Mouse (Mus musculus): ENCODE results near the gene Gm3646. TPM values are rescaled to one million over a fixed set of nuclear protein-coding genes. Genes with fewer than 3 reads are reported as not detected.

The Gm3646 gene
- 0.82 and 1.8 TPM in 2 replicates for polyA plus RNA-seq (2016; fragmentation: Nextera tagmentation; extraction: Ambion mirVana)

- H3K36me3 ChIP-seq = no peaks in the 10 kb centered on the region
- no peaks in the 10 kb centered on the region for H3K27me3 ChIP-seq (replicated peaks)
- H3K9ac ChIP-seq = no peak within 1 kb of the TSS
- peaks cover 22% of the 10 kb centered on the region for H3K4me1 ChIP-seq (replicated peaks)
- no peak within 1 kb of the TSS for H3K4me3 ChIP-seq
- H3K9me3 ChIP-seq (replicated peaks) = no peaks in the 10 kb centered on the region
- WGBS = 57% methylated on average over 4 of the region's 4 CpGs
- H3K4me2 ChIP-seq = peak within 1 kb of the TSS; percentile 14
- ATAC-seq (ENCODE audit: insufficient number of reproducible peaks, low FRiP score) = peak; percentile 51
- H3K27ac ChIP-seq (ENCODE audit: poor library complexity, severe bottlenecking) = peak within 1 kb of the TSS; percentile 75
Measured at GRCm38 (mm10) chr1:39805243-39805979, at the start of gene Gm3646. Gm3646 (minus strand) TSS chr1:39805332.

DNA sequence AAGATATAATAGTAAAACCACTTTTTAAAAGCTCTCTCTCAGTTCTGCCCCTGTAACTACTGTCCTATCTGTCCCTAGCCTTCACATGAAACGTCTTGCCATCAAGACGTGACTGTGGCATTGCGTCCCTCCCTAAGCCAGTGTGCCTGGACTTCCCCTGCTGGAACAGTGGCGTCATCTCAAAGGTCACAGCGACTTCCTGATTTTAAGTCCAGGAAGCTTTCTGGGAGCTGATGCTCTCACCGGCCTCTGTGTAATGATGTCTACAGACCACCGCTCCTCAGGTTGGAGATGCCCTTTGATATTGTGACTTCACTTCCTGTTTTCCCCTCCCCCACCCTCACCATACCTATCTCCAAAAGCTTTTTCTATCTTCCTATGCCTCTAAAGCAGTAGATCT lies 41.9 kb upstream of the Gm3646 start:
- no peak overlapping the region for H3K9ac ChIP-seq
- H3K4me2 ChIP-seq = no peak overlapping the region
- no peaks in the 10 kb centered on the region for H3K27me3 ChIP-seq (replicated peaks)
- ATAC-seq (ENCODE audit: insufficient number of reproducible peaks, low FRiP score) = no peak
- H3K9me3 ChIP-seq (replicated peaks) = no peaks in the 10 kb centered on the region
- H3K4me3 ChIP-seq = no peak overlapping the region
- no peaks in the 10 kb centered on the region for H3K36me3 ChIP-seq
- 57% methylated on average over 7 of the region's 7 CpGs for WGBS
- no peak overlapping the region for H3K27ac ChIP-seq (ENCODE audit: poor library complexity, severe bottlenecking)
- peaks cover 17% of the 10 kb centered on the region for H3K4me1 ChIP-seq (replicated peaks)

GRCm38 (mm10) chr1:39846031-39846550 lies 41.0 kb upstream of the Gm3646 start:
- H3K4me1 ChIP-seq (replicated peaks) = peaks cover 8% of the 10 kb centered on the region
- no peaks in the 10 kb centered on the region for H3K27me3 ChIP-seq (replicated peaks)
- H3K27ac ChIP-seq (ENCODE audit: poor library complexity, severe bottlenecking) = 0 out of 2 replicates have a peak overlapping the region, but pooled peaks have one; percentile 23
- 63% methylated on average over 4 of the region's 4 CpGs for WGBS
- H3K9ac ChIP-seq = no peak overlapping the region
- H3K36me3 ChIP-seq = no peaks in the 10 kb centered on the region
- H3K4me3 ChIP-seq = no peak overlapping the region
- ATAC-seq (ENCODE audit: insufficient number of reproducible peaks, low FRiP score) = no peak
- H3K4me2 ChIP-seq = no peak overlapping the region
- no peaks in the 10 kb centered on the region for H3K9me3 ChIP-seq (replicated peaks)

DNA sequence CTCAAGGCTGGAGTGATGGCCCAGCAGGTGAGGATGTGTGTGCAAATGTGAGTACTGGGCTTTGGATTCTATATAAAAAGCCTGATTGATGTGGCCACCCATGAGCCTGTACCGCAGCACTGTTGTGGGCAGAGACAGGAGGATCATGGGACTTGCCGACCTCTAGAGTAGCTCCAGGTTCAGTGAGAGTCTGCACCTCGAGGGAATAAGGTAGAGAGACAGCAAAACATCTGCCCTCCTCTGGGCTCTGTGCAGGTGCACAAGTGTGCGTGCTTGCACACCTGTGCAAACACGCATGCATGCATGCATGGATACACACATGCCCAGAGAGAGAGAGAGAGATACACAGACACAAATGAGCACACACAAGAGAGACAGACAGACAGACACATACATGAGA lies 38.2 kb upstream of the Gm3646 start:
- H3K4me2 ChIP-seq = no peak overlapping the region
- H3K36me3 ChIP-seq = no peaks in the 10 kb centered on the region
- H3K4me1 ChIP-seq (replicated peaks) = peaks cover 18% of the 10 kb centered on the region
- H3K4me3 ChIP-seq = no peak overlapping the region
- WGBS = 80% methylated on average over 5 of the region's 5 CpGs
- ATAC-seq (ENCODE audit: insufficient number of reproducible peaks, low FRiP score) = no peak
- no peak overlapping the region for H3K27ac ChIP-seq (ENCODE audit: poor library complexity, severe bottlenecking)
- no peaks in the 10 kb centered on the region for H3K27me3 ChIP-seq (replicated peaks)
- no peaks in the 10 kb centered on the region for H3K9me3 ChIP-seq (replicated peaks)
- H3K9ac ChIP-seq = no peak overlapping the region

DNA sequence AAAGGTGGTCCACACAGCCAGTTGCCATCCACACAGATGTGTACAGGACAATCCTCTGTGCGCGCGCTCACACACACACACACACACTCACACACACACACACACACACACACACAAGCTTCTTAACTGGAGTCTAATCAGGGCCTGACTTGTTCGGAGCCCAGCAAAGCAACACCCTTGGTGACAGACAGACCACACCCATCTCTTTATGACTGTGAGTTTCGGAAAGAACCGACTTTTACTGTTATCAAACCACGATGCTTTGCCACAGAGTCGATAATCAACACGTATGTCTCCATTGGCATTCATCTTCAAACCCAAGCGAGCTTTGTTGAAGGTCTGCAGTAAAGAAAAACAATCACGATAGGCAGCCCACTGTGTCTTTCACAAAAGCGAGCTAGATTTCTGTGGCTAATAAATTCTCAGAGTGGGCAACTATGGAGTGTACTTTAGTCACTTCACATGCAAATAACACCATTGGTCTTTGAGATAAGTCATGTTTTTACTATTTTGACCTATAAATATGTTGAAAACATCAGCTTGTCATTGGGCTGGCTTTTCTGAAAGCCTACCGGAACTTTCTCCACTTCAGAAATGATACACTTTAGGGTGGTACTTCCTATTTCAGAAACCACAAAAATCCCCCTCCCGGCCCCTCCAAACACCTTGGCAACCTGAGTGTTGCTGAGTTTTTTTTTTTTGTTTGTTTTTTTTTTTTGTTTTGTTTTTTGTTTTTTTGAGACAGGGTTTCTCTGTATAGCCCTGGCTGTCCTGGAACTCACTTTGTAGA lies 37.3 kb upstream of the Gm3646 start:
- Histone ChIP-seq H3K36me3 (no peaks in the 10 kb centered on the region), H3K4me1 (replicated peaks) (peaks cover 19% of the 10 kb centered on the region), H3K27ac (ENCODE audit: poor library complexity, severe bottlenecking) (no peak overlapping the region), H3K4me3 (no peak overlapping the region), H3K9ac (no peak overlapping the region), H3K27me3 (replicated peaks) (no peaks in the 10 kb centered on the region), H3K4me2 (no peak overlapping the region), H3K9me3 (replicated peaks) (no peaks in the 10 kb centered on the region)
- no peak for ATAC-seq (ENCODE audit: insufficient number of reproducible peaks, low FRiP score)
- 80% methylated on average over 14 of the region's 14 CpGs for WGBS

GRCm38 (mm10) chr1:39840856-39841255 lies 35.7 kb upstream of the Gm3646 start:
- no peak overlapping the region for H3K27ac ChIP-seq (ENCODE audit: poor library complexity, severe bottlenecking)
- no peaks in the 10 kb centered on the region for H3K27me3 ChIP-seq (replicated peaks)
- no peaks in the 10 kb centered on the region for H3K9me3 ChIP-seq (replicated peaks)
- H3K4me3 ChIP-seq = no peak overlapping the region
- no peak for ATAC-seq (ENCODE audit: insufficient number of reproducible peaks, low FRiP score)
- H3K4me2 ChIP-seq = no peak overlapping the region
- H3K4me1 ChIP-seq (replicated peaks) = peaks cover 13% of the 10 kb centered on the region
- H3K9ac ChIP-seq = no peak overlapping the region
- H3K36me3 ChIP-seq = no peaks in the 10 kb centered on the region
- 44% methylated on average over 4 of the region's 4 CpGs for WGBS

DNA sequence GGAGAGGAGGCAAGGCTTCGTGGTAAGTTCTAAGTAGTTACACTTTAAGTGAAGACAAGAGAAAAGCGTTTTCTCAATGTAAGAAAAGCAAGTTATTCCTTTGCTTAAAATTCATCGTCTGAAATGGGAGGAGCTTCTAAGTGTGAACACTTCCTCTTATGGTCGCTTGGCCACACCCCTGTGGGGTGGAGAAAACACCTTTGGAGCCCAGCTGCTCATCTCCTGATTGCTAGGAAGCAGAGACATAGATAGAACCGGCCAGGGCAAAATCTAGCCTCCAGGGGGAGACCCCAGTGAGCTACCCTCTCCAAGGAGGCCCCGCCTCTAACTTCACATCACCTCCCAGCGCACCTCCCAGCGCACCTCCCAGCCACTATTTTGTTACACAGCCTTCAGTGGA lies 34.7 kb upstream of the Gm3646 start:
- Histone ChIP-seq H3K27me3 (replicated peaks) (no peaks in the 10 kb centered on the region), H3K9ac (no peak overlapping the region), H3K36me3 (no peaks in the 10 kb centered on the region), H3K27ac (ENCODE audit: poor library complexity, severe bottlenecking) (no peak overlapping the region), H3K9me3 (replicated peaks) (no peaks in the 10 kb centered on the region), H3K4me1 (replicated peaks) (peaks cover 13% of the 10 kb centered on the region), H3K4me3 (no peak overlapping the region), H3K4me2 (peak overlapping the region; percentile 46; the same call in 1 of the 2 replicates)
- WGBS = 50% methylated on average over 8 of the region's 8 CpGs
- ATAC-seq (ENCODE audit: insufficient number of reproducible peaks, low FRiP score) = no peak

DNA sequence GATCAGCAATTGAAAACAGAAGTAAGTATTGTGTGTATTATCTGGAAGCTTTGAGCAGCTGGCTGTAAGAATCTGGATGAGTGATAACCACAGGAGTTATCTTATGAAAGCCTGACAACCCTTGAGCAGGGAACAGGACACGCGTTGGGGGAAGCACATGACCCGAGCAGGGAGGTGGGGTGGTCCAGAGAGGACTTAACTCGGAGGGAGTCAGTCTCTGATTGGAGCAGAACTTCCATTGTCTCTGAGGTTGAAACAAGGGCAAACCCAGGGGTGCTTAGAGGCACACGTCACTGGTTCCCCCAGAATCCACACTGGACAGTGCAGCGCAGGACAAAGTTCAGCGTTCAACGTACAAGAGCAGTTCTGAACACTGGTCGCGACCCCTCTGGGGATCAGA lies 34.1 kb upstream of the Gm3646 start:
- Histone ChIP-seq H3K4me3 (no peak overlapping the region), H3K9me3 (replicated peaks) (peaks cover 2% of the 10 kb centered on the region), H3K27me3 (replicated peaks) (no peaks in the 10 kb centered on the region), H3K36me3 (no peaks in the 10 kb centered on the region), H3K4me2 (peak overlapping the region; percentile 46), H3K9ac (no peak overlapping the region), H3K27ac (ENCODE audit: poor library complexity, severe bottlenecking) (no peak overlapping the region), H3K4me1 (replicated peaks) (peaks cover 13% of the 10 kb centered on the region)
- WGBS = 41% methylated on average over 10 of the region's 10 CpGs
- ATAC-seq (ENCODE audit: insufficient number of reproducible peaks, low FRiP score) = peak; percentile 48

DNA sequence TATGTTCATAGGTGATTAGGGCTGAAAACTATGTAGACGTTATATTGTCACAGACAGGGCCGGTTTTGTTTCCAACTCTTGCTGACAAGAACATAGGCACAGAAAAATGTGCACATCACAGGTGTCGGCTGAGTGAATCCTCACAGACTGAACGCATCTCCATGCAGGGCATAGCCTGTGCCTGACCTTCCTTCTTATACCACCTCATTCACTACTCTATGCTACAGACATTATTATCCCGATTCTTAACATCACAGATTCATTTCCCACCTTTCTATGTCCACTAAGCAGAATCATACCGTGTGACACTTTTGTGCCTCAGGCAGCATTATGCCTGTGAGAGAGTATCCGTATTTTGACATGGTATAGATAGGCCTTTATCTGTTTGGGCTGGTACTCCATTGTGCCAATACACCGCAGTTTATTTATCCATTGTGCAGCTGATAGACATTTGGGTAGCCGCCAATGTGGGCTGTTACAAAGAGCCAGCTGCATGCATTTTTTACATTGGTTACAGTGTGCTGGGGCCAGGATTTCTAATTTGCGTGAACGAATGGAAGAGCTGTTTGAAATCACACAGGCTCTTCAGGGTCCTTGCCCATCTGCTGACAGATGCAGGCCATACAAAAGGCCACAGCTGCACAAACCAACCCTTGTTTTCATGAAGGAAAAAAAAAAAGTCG lies 33.5 kb upstream of the Gm3646 start:
- peaks cover 13% of the 10 kb centered on the region for H3K4me1 ChIP-seq (replicated peaks)
- WGBS = 54% methylated on average over 12 of the region's 12 CpGs

GRCm38 (mm10) chr1:39831594-39832039 lies 26.5 kb upstream of the Gm3646 start:
- no peak for ATAC-seq (ENCODE audit: insufficient number of reproducible peaks, low FRiP score)

More for the DNA sequence above, 33.5 kb upstream of the Gm3646 start:
- ATAC-seq (ENCODE audit: insufficient number of reproducible peaks, low FRiP score) = 0 out of 2 replicates have a peak, but pooled peaks have one; percentile 22
- Histone ChIP-seq H3K4me3 (no peak overlapping the region), H3K4me2 (peak overlapping the region; percentile 3; the same call in 1 of the 2 replicates), H3K27ac (ENCODE audit: poor library complexity, severe bottlenecking) (no peak overlapping the region), H3K9me3 (replicated peaks) (peaks cover 4% of the 10 kb centered on the region), H3K36me3 (no peaks in the 10 kb centered on the region), H3K9ac (no peak overlapping the region), H3K27me3 (replicated peaks) (no peaks in the 10 kb centered on the region)

More at GRCm38 (mm10) chr1:39831594-39832039, 26.5 kb upstream of the Gm3646 start:
- peaks cover 4% of the 10 kb centered on the region for H3K9me3 ChIP-seq (replicated peaks)
- no peaks in the 10 kb centered on the region for H3K36me3 ChIP-seq
- H3K4me2 ChIP-seq = no peak overlapping the region
- H3K27me3 ChIP-seq (replicated peaks) = no peaks in the 10 kb centered on the region
- WGBS = 78% methylated on average over 4 of the region's 4 CpGs
- H3K4me1 ChIP-seq (replicated peaks) = no peaks in the 10 kb centered on the region
- no peak overlapping the region for H3K4me3 ChIP-seq
- no peak overlapping the region for H3K9ac ChIP-seq
- H3K27ac ChIP-seq (ENCODE audit: poor library complexity, severe bottlenecking) = no peak overlapping the region

All from heart, embryonic 12.5 days (tissue).